Mouse (Mus musculus) skeletal muscle tissue, adult 2 months (tissue): ENCODE data around the gene Fam83e.

Source experiments
- DNase-seq: peaks from one replicate; pipeline ENCODE4 v3.0.0-alpha.2; 2012; ENCODE audit warnings: low read depth, low spot score

The Fam83e gene

GRCm38 (mm10) chr7:45715090-45715708 is 5.8 kb upstream of the Fam83e start, which contains the start of gene Rpl18:
Gene Rpl18, plus strand, starts transcription at chr7:45715457.
- peak; percentile 96 for DNase-seq

GRCm38 (mm10) chr7:45715741-45716459 is 5.1 kb upstream of the Fam83e start:
- DNase-seq = no peak

- DNase-seq = no peak
Measured at GRCm38 (mm10) chr7:45716460-45716857, 4.6 kb upstream of the Fam83e start.

- DNase-seq = no peak
Measured at GRCm38 (mm10) chr7:45716952-45717917, 3.8 kb upstream of the Fam83e start.

GRCm38 (mm10) chr7:45717918-45718297 is 3.1 kb upstream of the Fam83e start, which contains the start of gene Sphk2:
Gene Sphk2, minus strand, starts transcription at chr7:45718002.
- DNase-seq = peak; percentile 99

- DNase-seq = no peak
Measured at GRCm38 (mm10) chr7:45718331-45718730, 2.7 kb upstream of the Fam83e start.

- DNase-seq = no peak
Measured at GRCm38 (mm10) chr7:45719180-45719579, 1.8 kb upstream of the Fam83e start.

GRCm38 (mm10) chr7:45719738-45720412 is 1.1 kb upstream of the Fam83e start:
- DNase-seq = no peak

- DNase-seq = no peak
Measured at GRCm38 (mm10) chr7:45721234-45721571, 191 bp downstream of the Fam83e start.

- DNase-seq = no peak
Measured at GRCm38 (mm10) chr7:45721642-45722347, 783 bp downstream of the Fam83e start.

- DNase-seq = no peak
Measured at GRCm38 (mm10) chr7:45722348-45722713, 1.3 kb downstream of the Fam83e start.

- no peak for DNase-seq
Measured at GRCm38 (mm10) chr7:45723301-45723700, 2.3 kb downstream of the Fam83e start.

- DNase-seq = no peak
Measured at GRCm38 (mm10) chr7:45723781-45724180, 2.8 kb downstream of the Fam83e start.

- no peak for DNase-seq
Measured at GRCm38 (mm10) chr7:45725151-45725550, 4.1 kb downstream of the Fam83e start.

- no peak for DNase-seq
Measured at GRCm38 (mm10) chr7:45725713-45726112, 4.7 kb downstream of the Fam83e start, which contains the start of gene Spaca4. Gene Spaca4, minus strand, starts transcription at chr7:45725813.

- DNase-seq = no peak
Measured at GRCm38 (mm10) chr7:45726419-45726818, 5.4 kb downstream of the Fam83e start.

- DNase-seq = no peak
Measured at GRCm38 (mm10) chr7:45727625-45728024, 6.6 kb downstream of the Fam83e start.

- no peak for DNase-seq
Measured at GRCm38 (mm10) chr7:45730727-45731431, 9.9 kb downstream of the Fam83e start.

GRCm38 (mm10) chr7:45733477-45733876 is 12.5 kb downstream of the Fam83e start:
- DNase-seq = no peak

GRCm38 (mm10) chr7:45739162-45739763 is 18.3 kb downstream of the Fam83e start:
- peak; percentile 73 for DNase-seq
